Mouse (Mus musculus) CH12.LX (cell line): ENCODE measurements around the gene Mocs1.

ENCODE experiments used
- CTCF ChIP-seq, 2 experiments: IDR thresholded peaks in 1 of 2; conservative IDR thresholded peaks in 1 of 2; 2 replicates each; pipeline ENCODE4 v1.5.1; 2011 to 2012; ENCODE audit warnings: low read depth in 2 of 2, low read length in 2 of 2, improper control_type of control experiment in 1 of 2, inconsistent platforms in 1 of 2, mild to moderate bottlenecking in 1 of 2, moderate library complexity in 1 of 2
- EP300 ChIP-seq: IDR thresholded peaks from 2 replicates; pipeline ENCODE4 v1.6.1; 2011; ENCODE audit warnings: low read length, improper control_type of control experiment
- MEF2A ChIP-seq: IDR thresholded peaks from 2 replicates; pipeline ENCODE4 v1.6.1; 2014; ENCODE audit warnings: low read depth, mild to moderate bottlenecking, inconsistent platforms, low read length, improper control_type of control experiment, borderline replicate concordance
- POLR2A ChIP-seq: IDR thresholded peaks from 2 replicates; pipeline ENCODE4 v1.6.1; 2011; ENCODE audit warnings: low read depth, mild to moderate bottlenecking, improper control_type of control experiment, low read length
- RAD21 ChIP-seq: IDR thresholded peaks from 2 replicates; pipeline ENCODE4 v1.6.1; 2011; ENCODE audit warnings: low read depth, mild to moderate bottlenecking, low read length, improper control_type of control experiment, moderate library complexity
- USF1 ChIP-seq: IDR thresholded peaks from 2 replicates; pipeline ENCODE4 v1.6.1; 2014; ENCODE audit warnings: low read depth, mild to moderate bottlenecking, inconsistent platforms, low read length, improper control_type of control experiment
- ZC3H11A ChIP-seq: IDR thresholded peaks from 2 replicates; pipeline ENCODE4 v1.6.1; 2012; ENCODE audit warnings: low read depth, mild to moderate bottlenecking, inconsistent platforms, low read length, improper control_type of control experiment

DNA sequence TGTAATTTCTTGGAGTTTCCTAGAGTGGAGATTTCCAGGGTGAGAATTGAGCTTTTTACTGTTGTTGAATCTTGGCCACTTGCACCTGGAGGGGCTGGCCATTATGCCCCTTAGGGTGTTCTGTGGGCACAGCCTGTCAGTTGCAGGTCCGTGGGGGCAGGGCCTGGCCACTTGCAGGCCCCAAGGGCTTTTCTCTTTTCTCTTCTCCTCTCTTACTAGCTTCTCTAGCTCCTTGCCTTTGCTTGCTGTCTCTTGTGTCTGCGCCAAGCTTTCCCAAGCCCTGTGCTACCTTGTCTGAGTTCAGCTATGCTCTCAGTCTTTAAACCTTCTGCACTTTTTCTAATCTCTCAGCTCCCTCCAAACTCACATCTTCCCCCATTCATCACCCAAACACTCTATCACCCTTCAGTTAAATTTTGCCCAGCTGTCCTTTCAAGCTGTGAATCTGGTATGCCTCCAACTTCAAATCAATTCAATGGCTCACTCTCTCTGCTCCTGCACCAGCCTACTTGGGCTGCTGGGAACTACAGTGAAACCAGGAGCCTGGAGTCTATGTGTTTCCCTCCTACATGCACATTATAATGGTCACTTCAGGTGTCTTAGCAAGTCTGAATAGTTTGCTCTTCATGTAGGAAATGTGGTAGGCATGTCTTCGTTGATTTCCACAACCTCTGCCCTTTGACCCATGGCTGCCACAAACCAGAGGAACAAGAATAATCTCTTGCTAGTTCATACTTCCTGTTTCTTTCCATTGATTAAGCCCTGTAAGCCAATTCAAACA, 5.7 kb upstream of the Mocs1 start:
- TF ChIP-seq CTCF (conservative IDR thresholded peaks at IDR 0.05 in 1 of 2, IDR thresholded peaks at IDR 0.05 in 1 of 2; ENCODE audit: low read depth in 2 of 2, low read length in 2 of 2) (no peak), ZC3H11A (no peak), POLR2A (no peak), EP300 (no peak), RAD21 (no peak), MEF2A (no peak), USF1 (no peak)
